Mouse (Mus musculus) hindbrain, embryonic 11.5 days (tissue): ENCODE results near the gene Iqsec1. TPM values are rescaled to one million over a fixed set of nuclear protein-coding genes. Genes with fewer than 3 reads are reported as not detected.

ENCODE experiments used
- ATAC-seq: fragments of 200-750 bp; cut with Nextera tagmentation; 2 replicates; pipeline ENCODE4 v1.8.0; 2017; ENCODE audit warnings: mild to moderate bottlenecking, moderate TSS enrichment, moderate library complexity; ENCODE audit not compliant: low FRiP score
- DNase-seq: peaks from one replicate; pipeline ENCODE4 v3.0.0-alpha.2; 2015; ENCODE audit warnings: low spot score
- H3K27ac ChIP-seq: fragments of 300-500 bp; sonication (generic); 2 replicates; pipeline ENCODE4 v1.5.1; 2014; ENCODE audit warnings: mild to moderate bottlenecking, low read depth, low read length
- H3K27me3 ChIP-seq: fragments of 300-500 bp; sonication (generic); 2 replicates; pipeline ENCODE4 v1.6.1; 2014; ENCODE audit warnings: mild to moderate bottlenecking, low read length, moderate library complexity, mixed read lengths; ENCODE audit not compliant: control insufficient read depth, insufficient read depth
- H3K36me3 ChIP-seq: fragments of 300-500 bp; sonication (generic); 2 replicates; pipeline ENCODE4 v1.6.1; 2014; ENCODE audit warnings: mild to moderate bottlenecking, low read length, moderate library complexity, mixed read lengths; ENCODE audit not compliant: control insufficient read depth, insufficient read depth
- H3K4me1 ChIP-seq: fragments of 300-500 bp; sonication (generic); replicated peaks from 2 replicates; pipeline ENCODE4 v1.6.1; 2014; ENCODE audit warnings: low read length, mixed read lengths; ENCODE audit not compliant: control insufficient read depth, insufficient read depth
- H3K4me2 ChIP-seq: fragments of 300-500 bp; sonication (generic); replicated peaks from 2 replicates; pipeline ENCODE4 v1.6.1; 2014; ENCODE audit warnings: mild to moderate bottlenecking, low read depth, low read length
- H3K4me3 ChIP-seq: fragments of 300-500 bp; sonication (generic); 2 replicates; pipeline ENCODE4 v1.5.1; 2014; ENCODE audit warnings: low read depth, low read length
- H3K9ac ChIP-seq: fragments of 300-500 bp; sonication (generic); 2 replicates; pipeline ENCODE4 v1.6.1; 2014; ENCODE audit warnings: low read depth, low read length
- H3K9me3 ChIP-seq: fragments of 300-500 bp; sonication (generic); 2 replicates; pipeline ENCODE4 v1.6.1; 2016; ENCODE audit warnings: low read length; ENCODE audit not compliant: control insufficient read depth
- WGBS: fragments of 180-500 bp; shearing (Covaris S2); extraction: QIAGEN DNeasy Blood & Tissue Kit; methylation state at CpG from one replicate; pipeline ENCODE4 v1.1.7; 2014; 5-methylcytosine and 5-hydroxymethylcytosine counted together
- polyA plus RNA-seq: library from polyadenylated mRNA; unstranded; fragments of >200 nt; fragmentation: Nextera tagmentation; extraction: Ambion mirVana; gene quantifications from 2 replicates; pipeline ENCODE4 v1.2.1, GENCODE M21; 2014

Iqsec1 gene
- polyA plus RNA-seq, 1 experiment from 2014 or later = 22.4 TPM

DNA sequence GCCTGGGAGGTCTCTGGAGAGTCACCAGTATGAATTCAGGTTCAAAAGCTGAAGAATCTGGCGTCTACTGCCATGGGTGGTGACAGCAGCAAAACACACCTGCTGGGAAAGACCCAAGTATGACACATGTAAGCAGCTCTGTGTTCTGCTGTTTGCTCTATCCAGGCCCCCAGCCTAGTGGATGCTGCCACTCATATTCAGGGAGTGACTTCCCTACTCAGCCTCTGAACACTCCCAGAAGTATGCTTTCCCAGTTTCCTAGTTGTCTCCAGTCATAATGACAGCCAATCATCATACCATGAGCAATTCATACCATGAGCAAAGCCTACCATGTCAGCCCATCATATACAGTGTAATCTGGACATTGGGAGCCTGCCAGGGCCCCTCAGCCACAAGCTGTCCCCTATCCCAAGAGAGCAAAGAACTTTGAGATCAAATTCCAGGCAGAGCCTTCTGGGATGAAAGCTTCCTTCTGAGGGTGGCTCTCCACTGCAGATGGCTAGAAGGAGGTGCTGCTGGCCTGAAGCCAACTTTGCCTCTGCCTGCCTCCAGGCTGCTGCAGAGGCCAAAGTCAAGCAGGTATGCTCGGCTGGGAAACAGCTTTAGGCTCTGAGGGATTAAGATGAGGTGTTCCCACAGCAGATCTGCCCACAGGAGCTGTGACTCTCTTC, 42.8 kb downstream of the Iqsec1 start:
- 69% methylated on average over 2 of the region's 2 CpGs for WGBS
- H3K27me3 ChIP-seq = no peaks in the 10 kb centered on the region
- no peaks in the 10 kb centered on the region for H3K36me3 ChIP-seq
- H3K4me1 ChIP-seq = no peaks in the 10 kb centered on the region
- no peak overlapping the region for H3K27ac ChIP-seq
- DNase-seq (no peak), ATAC-seq (no peak)
- no peaks in the 10 kb centered on the region for H3K9me3 ChIP-seq
- H3K4me2 ChIP-seq = no peak overlapping the region
- no peak overlapping the region for H3K4me3 ChIP-seq
- no peak overlapping the region for H3K9ac ChIP-seq

DNA sequence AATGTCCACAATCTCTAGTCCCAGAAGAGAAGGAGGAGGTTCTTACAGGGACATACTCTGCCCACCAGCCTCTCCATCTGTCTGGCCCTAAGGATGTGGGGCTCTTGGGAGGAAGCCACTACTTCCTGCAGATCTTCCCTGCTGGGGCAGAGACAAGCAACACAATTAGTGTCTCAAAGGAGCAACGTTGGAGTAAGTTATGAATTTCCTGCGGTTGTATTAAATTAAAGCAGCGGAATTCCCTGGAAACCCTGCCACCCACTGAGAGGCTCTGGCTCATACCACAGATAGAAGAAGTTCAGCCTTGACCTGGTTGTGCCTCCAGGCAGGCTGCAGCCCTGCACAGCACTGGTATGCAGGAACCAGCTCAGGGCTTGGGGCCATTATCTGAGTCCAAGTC, 47.2 kb downstream of the Iqsec1 start:
- ATAC-seq = no peak
- WGBS = 63% methylated on average over 3 of the region's 3 CpGs

DNA sequence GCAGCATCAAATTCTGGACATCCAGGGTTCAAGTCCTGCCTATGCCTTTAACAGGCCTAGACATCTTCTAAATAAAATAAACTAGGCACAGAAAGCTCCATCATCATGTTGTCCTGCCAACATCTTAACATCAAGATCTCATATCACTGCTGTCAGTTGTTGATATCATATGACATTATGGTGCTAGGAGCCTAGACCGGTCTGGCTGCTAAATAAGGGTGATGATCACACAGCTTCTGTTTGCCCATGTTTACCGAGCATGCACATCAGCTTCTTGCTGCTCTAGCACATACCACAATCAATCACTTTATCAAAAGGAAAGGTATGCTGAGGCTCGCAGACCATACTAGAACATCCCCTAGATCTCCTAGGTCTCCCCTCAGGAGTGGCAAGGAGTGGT, 54.8 kb downstream of the Iqsec1 start:
- Histone ChIP-seq H3K9me3 (no peaks in the 10 kb centered on the region), H3K27ac (no peak overlapping the region), H3K4me2 (no peak overlapping the region), H3K27me3 (no peaks in the 10 kb centered on the region), H3K4me3 (no peak overlapping the region), H3K4me1 (no peaks in the 10 kb centered on the region), H3K36me3 (no peaks in the 10 kb centered on the region), H3K9ac (no peak overlapping the region)
- ATAC-seq (no peak), DNase-seq (no peak)
- 95% methylated on average over 3 of the region's 3 CpGs for WGBS

More for the DNA sequence above, 47.2 kb downstream of the Iqsec1 start:
- Histone ChIP-seq H3K36me3 (no peaks in the 10 kb centered on the region), H3K27me3 (no peaks in the 10 kb centered on the region), H3K27ac (no peak overlapping the region), H3K4me2 (no peak overlapping the region), H3K9me3 (no peaks in the 10 kb centered on the region), H3K9ac (no peak overlapping the region), H3K4me3 (no peak overlapping the region), H3K4me1 (no peaks in the 10 kb centered on the region)
- no peak for DNase-seq

DNA sequence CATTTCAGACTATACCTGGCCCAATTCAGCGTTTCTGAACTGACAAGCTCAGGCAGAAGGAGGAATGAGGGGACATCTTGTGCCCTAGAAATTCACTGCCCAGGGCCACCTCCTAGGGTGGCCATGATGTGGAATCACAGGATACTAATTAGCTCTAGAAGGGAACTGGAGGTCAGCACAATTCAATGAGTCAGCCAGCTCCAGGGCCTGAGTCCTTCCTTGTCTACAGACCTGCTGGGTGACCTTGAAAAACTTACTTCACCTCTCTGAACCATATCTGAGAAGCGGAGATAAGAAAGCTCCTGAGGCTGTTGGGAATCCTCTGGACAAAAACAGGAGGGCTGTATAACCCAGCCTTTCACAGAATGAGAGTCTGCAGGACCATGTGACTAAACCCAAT, 59.7 kb downstream of the Iqsec1 start:
- Histone ChIP-seq H3K4me3 (no peak overlapping the region), H3K4me1 (peaks cover 3% of the 10 kb centered on the region; the same call in 1 of the 2 replicates), H3K4me2 (no peak overlapping the region), H3K36me3 (no peaks in the 10 kb centered on the region), H3K9ac (no peak overlapping the region), H3K27ac (no peak overlapping the region), H3K9me3 (no peaks in the 10 kb centered on the region), H3K27me3 (no peaks in the 10 kb centered on the region)
- ATAC-seq (no peak), DNase-seq (no peak)
- 88% methylated on average over 2 of the region's 2 CpGs for WGBS

DNA sequence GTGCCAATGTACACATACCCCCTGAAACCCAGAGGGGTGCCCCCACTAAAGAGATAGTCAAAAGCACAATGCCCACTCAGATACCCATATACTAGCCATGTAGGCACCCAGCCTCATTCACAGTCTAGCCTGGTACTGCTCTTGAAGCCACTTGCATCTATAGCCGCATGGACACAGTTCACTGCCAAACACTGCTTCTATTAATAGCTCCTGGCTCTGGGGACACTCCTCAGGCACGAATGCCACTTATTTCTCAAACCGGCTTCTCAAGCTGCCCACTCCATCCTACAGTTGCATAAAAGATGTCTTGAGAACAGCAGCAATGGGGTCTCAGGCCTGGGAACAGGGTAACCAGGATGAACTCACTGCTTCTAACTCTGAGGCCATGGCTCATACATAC, 63.0 kb downstream of the Iqsec1 start:
- ATAC-seq (no peak), DNase-seq (no peak)
- H3K9ac ChIP-seq = no peak overlapping the region
- no peak overlapping the region for H3K4me2 ChIP-seq
- WGBS = 61% methylated on average over 3 of the region's 3 CpGs
- H3K36me3 ChIP-seq = no peaks in the 10 kb centered on the region
- no peak overlapping the region for H3K27ac ChIP-seq
- peaks cover 7% of the 10 kb centered on the region; the same call in 1 of the 2 replicates for H3K4me1 ChIP-seq
- H3K9me3 ChIP-seq = no peaks in the 10 kb centered on the region
- no peak overlapping the region for H3K4me3 ChIP-seq
- H3K27me3 ChIP-seq = no peaks in the 10 kb centered on the region

DNA sequence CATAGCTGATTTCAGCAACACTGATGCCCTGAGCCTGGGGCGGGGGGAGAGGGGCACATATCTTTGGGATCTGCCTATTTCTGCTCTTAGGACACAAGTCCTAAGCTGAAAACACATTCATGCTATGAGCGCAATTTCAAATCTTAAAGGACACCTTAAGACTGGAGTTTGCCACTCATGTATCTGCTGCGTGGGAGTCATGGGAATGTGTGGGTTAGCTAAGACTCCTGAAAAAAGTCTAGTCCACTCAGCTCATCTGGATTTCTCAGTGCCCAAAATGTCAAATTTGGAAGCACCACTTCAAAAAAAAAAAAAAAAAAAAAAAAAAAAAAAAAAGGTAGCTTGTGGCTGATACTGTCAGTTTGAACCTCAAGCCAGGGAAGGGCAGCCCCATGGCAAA, 63.7 kb downstream of the Iqsec1 start:
- 92% methylated on average over 3 of the region's 3 CpGs for WGBS
- Histone ChIP-seq H3K27me3 (no peaks in the 10 kb centered on the region), H3K4me1 (peaks cover 10% of the 10 kb centered on the region; the same call in 1 of the 2 replicates), H3K9me3 (no peaks in the 10 kb centered on the region), H3K27ac (peak overlapping the region; percentile 76), H3K9ac (no peak overlapping the region), H3K4me3 (no peak overlapping the region), H3K4me2 (no peak overlapping the region), H3K36me3 (no peaks in the 10 kb centered on the region)
- no peak for ATAC-seq
- no peak for DNase-seq

DNA sequence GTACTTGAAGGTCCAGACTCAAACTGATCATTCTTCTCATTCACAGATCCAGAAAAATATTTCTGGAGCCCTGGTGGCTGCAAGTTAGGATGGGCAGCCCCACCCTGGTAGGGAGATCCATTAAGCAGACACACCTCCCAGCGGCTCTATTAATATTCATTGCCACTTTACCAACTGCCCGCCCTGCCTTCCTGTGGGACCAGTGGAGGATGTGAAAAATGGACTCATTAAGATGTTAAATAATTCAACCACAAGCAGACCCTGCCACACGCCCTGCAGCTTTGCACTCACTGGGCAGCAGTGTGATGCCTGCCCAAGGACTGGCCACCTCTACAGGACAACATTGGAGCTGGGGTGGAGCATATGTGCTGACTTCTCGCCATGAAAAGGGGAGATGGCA, 64.1 kb downstream of the Iqsec1 start:
- Histone ChIP-seq H3K4me1 (peaks cover 10% of the 10 kb centered on the region; the same call in 1 of the 2 replicates), H3K27me3 (no peaks in the 10 kb centered on the region), H3K4me3 (no peak overlapping the region), H3K9me3 (no peaks in the 10 kb centered on the region), H3K36me3 (no peaks in the 10 kb centered on the region), H3K9ac (no peak overlapping the region), H3K4me2 (no peak overlapping the region), H3K27ac (peak overlapping the region; percentile 76)
- ATAC-seq (peak; percentile 73), DNase-seq (peak; percentile 51)
- 36% methylated on average over 4 of the region's 4 CpGs for WGBS

DNA sequence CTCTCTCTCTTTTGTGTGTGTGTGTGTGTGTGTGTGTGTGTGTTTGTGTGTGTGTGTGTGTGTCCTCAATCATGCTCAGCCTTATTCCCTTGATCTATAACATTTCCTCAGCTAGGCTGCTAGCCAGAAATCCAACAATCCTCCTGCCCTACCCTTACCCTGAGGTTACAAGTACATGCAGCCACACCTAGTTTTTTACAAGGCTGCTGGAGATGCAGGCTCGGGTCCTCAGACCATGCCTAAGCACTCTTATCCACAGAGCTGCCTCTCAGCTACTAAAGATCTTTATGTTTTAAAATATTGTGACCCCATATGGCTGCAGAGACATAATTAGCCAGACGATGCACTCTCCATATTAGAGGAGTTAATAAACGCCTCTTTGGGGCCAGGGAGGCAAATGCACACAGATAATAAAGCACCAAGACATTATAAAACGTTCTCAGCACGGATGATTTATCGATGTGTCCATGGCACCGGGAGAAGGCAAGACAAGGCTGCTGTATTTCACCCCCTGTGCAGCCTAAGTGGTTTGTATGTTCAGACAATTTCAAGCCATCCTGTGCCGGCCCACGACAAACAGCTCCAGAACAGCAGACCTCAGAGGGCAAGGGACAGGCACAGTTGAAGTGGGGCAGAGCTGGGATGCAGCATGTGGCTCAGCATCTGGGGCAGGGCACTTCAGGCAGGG, 67.1 kb downstream of the Iqsec1 start:
- no peaks in the 10 kb centered on the region for H3K9me3 ChIP-seq
- H3K27me3 ChIP-seq = no peaks in the 10 kb centered on the region
- ATAC-seq (no peak; the same call in 1 of the 2 replicates), DNase-seq (no peak)
- H3K36me3 ChIP-seq = no peaks in the 10 kb centered on the region
- 58% methylated on average over 9 of the region's 9 CpGs for WGBS
- H3K4me2 ChIP-seq = no peak overlapping the region
- no peak overlapping the region for H3K4me3 ChIP-seq
- H3K9ac ChIP-seq = no peak overlapping the region
- H3K4me1 ChIP-seq = peaks cover 10% of the 10 kb centered on the region; the same call in 1 of the 2 replicates
- H3K27ac ChIP-seq = peak overlapping the region; percentile 60
